Mouse (Mus musculus) forebrain, embryonic 15.5 days (tissue): ENCODE measurements around the gene Tfap2e. TPM values are rescaled to one million over a fixed set of nuclear protein-coding genes. Genes with fewer than 3 reads are reported as not detected.
A peak's percentile ranks its signal among the peaks of the same experiment; 100 is the strongest.

ENCODE experiments used
- ATAC-seq: fragments of 200-750 bp; cut with Nextera tagmentation; replicated peaks from 2 replicates; pipeline ENCODE4 v1.8.0; 2017; ENCODE audit warnings: mild to moderate bottlenecking, moderate TSS enrichment, moderate library complexity
- H3K27ac ChIP-seq: fragments of 300-500 bp; sonication (generic); replicated peaks from 2 replicates; pipeline ENCODE4 v1.5.1; 2015; ENCODE audit warnings: mild to moderate bottlenecking, inconsistent platforms
- H3K27me3 ChIP-seq: fragments of 300-500 bp; sonication (generic); 2 replicates; pipeline ENCODE4 v1.6.1; 2015; ENCODE audit warnings: inconsistent platforms
- H3K36me3 ChIP-seq: fragments of 300-500 bp; sonication (generic); 2 replicates; pipeline ENCODE4 v1.6.1; 2015; ENCODE audit warnings: mild to moderate bottlenecking, inconsistent platforms
- H3K4me1 ChIP-seq: fragments of 300-500 bp; sonication (generic); 2 replicates; pipeline ENCODE4 v1.6.1; 2015; ENCODE audit warnings: inconsistent platforms
- H3K4me2 ChIP-seq: fragments of 300-500 bp; sonication (generic); replicated peaks from 2 replicates; pipeline ENCODE4 v1.6.1; 2015; ENCODE audit warnings: mild to moderate bottlenecking, inconsistent platforms
- H3K4me3 ChIP-seq: fragments of 300-500 bp; sonication (generic); 2 replicates; pipeline ENCODE4 v1.5.1; 2015; ENCODE audit warnings: mild to moderate bottlenecking, inconsistent platforms
- H3K9ac ChIP-seq: fragments of 300-500 bp; sonication (generic); replicated peaks from 2 replicates; pipeline ENCODE4 v1.6.1; 2015; ENCODE audit warnings: mild to moderate bottlenecking, inconsistent platforms
- H3K9me3 ChIP-seq: fragments of 300-500 bp; sonication (generic); 2 replicates; pipeline ENCODE4 v1.6.1; 2016; ENCODE audit warnings: inconsistent platforms
- WGBS: fragments of 180-500 bp; shearing (Covaris S2); methylation state at CpG from one replicate; pipeline ENCODE4 v1.1.7; 2015; ENCODE audit warnings: mixed read lengths; 5-methylcytosine and 5-hydroxymethylcytosine counted together
- polyA plus RNA-seq: library from polyadenylated mRNA; unstranded; fragments of >200 nt; fragmentation: Nextera tagmentation; extraction: Ambion mirVana; gene quantifications from 2 replicates; pipeline ENCODE4 v1.2.1, GENCODE M21; 2015

Tfap2e gene
- polyA plus RNA-seq, 1 experiment from 2014 or later, result 0.78 TPM

GRCm38 (mm10) chr4:126682298-126682697, 53.7 kb downstream of the Tfap2e start:
- 87% methylated on average over 5 of the region's 5 CpGs for WGBS

GRCm38 (mm10) chr4:126677054-126678003, 58.7 kb downstream of the Tfap2e start, which contains the start of gene Psmb2:
Psmb2 (plus strand) TSS chr4:126677630.
- H3K27ac ChIP-seq, result peak within 1 kb of the TSS; percentile 83
- no peaks in the 10 kb centered on the region for H3K36me3 ChIP-seq
- H3K27me3 ChIP-seq, result 0 out of 2 replicates have a peak, but pooled peaks cover 3% of the 10 kb centered on the region
- ATAC-seq, result peak; percentile 99
- WGBS, result 3% methylated on average over 48 of the region's 48 CpGs
- H3K9me3 ChIP-seq, result no peaks in the 10 kb centered on the region
- peak within 1 kb of the TSS; percentile 93 for H3K4me3 ChIP-seq
- peak within 1 kb of the TSS; percentile 86 for H3K4me2 ChIP-seq
- H3K9ac ChIP-seq, result peak within 1 kb of the TSS; percentile 98
- peaks cover 19% of the 10 kb centered on the region for H3K4me1 ChIP-seq

More at GRCm38 (mm10) chr4:126682298-126682697, 53.7 kb downstream of the Tfap2e start:
- H3K4me3 ChIP-seq, result no peak overlapping the region
- no peak overlapping the region for H3K4me2 ChIP-seq
- peaks cover 30% of the 10 kb centered on the region for H3K36me3 ChIP-seq
- H3K27me3 ChIP-seq, result no peaks in the 10 kb centered on the region
- peaks cover 19% of the 10 kb centered on the region for H3K4me1 ChIP-seq
- ATAC-seq, result no peak
- H3K27ac ChIP-seq, result no peak overlapping the region
- H3K9me3 ChIP-seq, result no peaks in the 10 kb centered on the region
- H3K9ac ChIP-seq, result no peak overlapping the region

GRCm38 (mm10) chr4:126667075-126667474, 69.0 kb downstream of the Tfap2e start:
- peaks cover 3% of the 10 kb centered on the region; the same call in 1 of the 2 replicates for H3K4me1 ChIP-seq
- no peaks in the 10 kb centered on the region for H3K36me3 ChIP-seq
- H3K9me3 ChIP-seq, result no peaks in the 10 kb centered on the region
- no peak overlapping the region for H3K9ac ChIP-seq
- H3K4me2 ChIP-seq, result no peak overlapping the region
- H3K27ac ChIP-seq, result no peak overlapping the region
- no peaks in the 10 kb centered on the region for H3K27me3 ChIP-seq
- no peak for ATAC-seq
- WGBS, result 85% methylated on average over 2 of the region's 2 CpGs
- no peak overlapping the region for H3K4me3 ChIP-seq

Other genes starting within 250 kb of the Tfap2e start
- gene Ago4, start 202.8 kb downstream of the Tfap2e start, polyA plus RNA-seq, result 8.6 and 10.2 TPM in 2 replicates
- gene Clspn, start 179.3 kb downstream of the Tfap2e start, polyA plus RNA-seq, result 19.3 and 21.5 TPM in 2 replicates
- 4.8 and 5.3 TPM in 2 replicates for gene 5730409E04Rik, start 126.4 kb downstream of the Tfap2e start, polyA plus RNA-seq
- 449 and 456 TPM in 2 replicates for gene Psmb2, start 58.6 kb downstream of the Tfap2e start, polyA plus RNA-seq
- gene Ncdn, start 17.2 kb upstream of the Tfap2e start, polyA plus RNA-seq, result 95.0 and 102 TPM in 2 replicates
- 32.2 and 35.4 TPM in 2 replicates for gene AU040320, start 17.3 kb upstream of the Tfap2e start, polyA plus RNA-seq
- 26.3 and 31.3 TPM in 2 replicates for gene Zmym4, start 231.9 kb upstream of the Tfap2e start, polyA plus RNA-seq